8 mouse cellular contexts compared by ENCODE assay signal in genomic region chr19:4302936-4303639, GRCm38 (mm10). TPM values are rescaled to one million over a fixed set of nuclear protein-coding genes. Genes with fewer than 3 reads are reported as not detected.
DNase-seq lines count a peak whose midpoint lies in the region; ATAC-seq and TF ChIP-seq lines count a peak whose summit lies in the region.

No protein-coding gene starts in this region.

- H3K27me3 ChIP-seq in forebrain, embryonic 10.5 days (ENCODE audit: poor library complexity, severe bottlenecking): no peaks in the 10 kb centered on the region
- H3K27me3 ChIP-seq in forebrain, embryonic 11.5 days (ENCODE audit: control insufficient read depth, insufficient read depth, low read length): no peaks in the 10 kb centered on the region
- H3K27me3 ChIP-seq in spleen, adult 2 months (ENCODE audit: control insufficient read depth, insufficient read depth, low read length): no peaks in the 10 kb centered on the region
- no peaks in the 10 kb centered on the region for H3K27me3 ChIP-seq in heart, adult 2 months (ENCODE audit: control insufficient read depth, insufficient read depth, low read length)
- H3K27me3 ChIP-seq in limb, embryonic 12.5 days: no peaks in the 10 kb centered on the region
- H3K27me3 ChIP-seq in stomach, embryonic 15.5 days (replicated peaks): no peaks in the 10 kb centered on the region

- TF ChIP-seq CTCF in spleen, adult 2 months (IDR thresholded peaks at IDR 0.05; ENCODE audit: extremely low read depth, insufficient read depth, insufficient read length, insufficient replicate concordance): no peak
- no peak for TF ChIP-seq CTCF in heart, adult 2 months (IDR thresholded peaks at IDR 0.05)

- DNase-seq in forebrain, embryonic 10.5 days (ENCODE audit: extremely low spot score, low spot score): no peak
- DNase-seq in forebrain, embryonic 11.5 days (ENCODE audit: low spot score): no peak
- DNase-seq in spleen, adult 2 months (ENCODE audit: low read depth in 1 of 2, low spot score in 2 of 2): peak in 1 of 2 experiments; percentile 11
- no peak for DNase-seq in spleen, postnatal 14 days (ENCODE audit: low spot score in 2 of 2)
- DNase-seq in heart, adult 2 months: peak; percentile 59 to 78
- DNase-seq in urinary bladder, postnatal 4 days (ENCODE audit: low spot score in 2 of 2): no peak

- peaks cover 4% of the 10 kb centered on the region for H3K36me3 ChIP-seq in forebrain, embryonic 10.5 days (replicated peaks)
- no peaks in the 10 kb centered on the region for H3K36me3 ChIP-seq in forebrain, embryonic 11.5 days (ENCODE audit: control insufficient read depth, insufficient read depth, low read length)
- peaks cover 4% of the 10 kb centered on the region; the same call in 1 of the 2 replicates for H3K36me3 ChIP-seq in spleen, adult 2 months (ENCODE audit: control insufficient read depth, insufficient read depth, low read length)
- H3K36me3 ChIP-seq in heart, adult 2 months (ENCODE audit: control insufficient read depth, insufficient read depth, low read length): peaks cover 2% of the 10 kb centered on the region; the same call in 1 of the 2 replicates
- H3K36me3 ChIP-seq in limb, embryonic 12.5 days: peaks cover 8% of the 10 kb centered on the region; the same call in 1 of the 2 replicates
- no peaks in the 10 kb centered on the region for H3K36me3 ChIP-seq in stomach, embryonic 15.5 days

- peaks cover 64% of the 10 kb centered on the region for H3K4me1 ChIP-seq in forebrain, embryonic 10.5 days
- H3K4me1 ChIP-seq in forebrain, embryonic 11.5 days (replicated peaks; ENCODE audit: control insufficient read depth, insufficient read depth, low read length): peaks cover 17% of the 10 kb centered on the region
- H3K4me1 ChIP-seq in spleen, adult 2 months (ENCODE audit: control insufficient read depth, insufficient read depth, insufficient read length): peaks cover 46% of the 10 kb centered on the region; the same call in 1 of the 2 replicates
- H3K4me1 ChIP-seq in heart, adult 2 months (ENCODE audit: control insufficient read depth, insufficient read depth, low read length): peaks cover 49% of the 10 kb centered on the region
- H3K4me1 ChIP-seq in limb, embryonic 12.5 days (replicated peaks): peaks cover 63% of the 10 kb centered on the region
- H3K4me1 ChIP-seq in stomach, embryonic 15.5 days: peaks cover 67% of the 10 kb centered on the region

- ATAC-seq in forebrain, embryonic 11.5 days (replicated peaks; ENCODE audit: low FRiP score): no peak
- no peak for ATAC-seq in limb, embryonic 12.5 days (ENCODE audit: insufficient number of reproducible peaks, insufficient read depth, low FRiP score, low TSS enrichment, low read depth)
- no peak for ATAC-seq in stomach, embryonic 15.5 days (ENCODE audit: insufficient read depth, low FRiP score, low read depth)

- TF ChIP-seq EP300 in heart, adult 2 months (IDR thresholded peaks at IDR 0.05; ENCODE audit: insufficient read depth, low read depth, low read length): no peak

- no peak overlapping the region for H3K9ac ChIP-seq in forebrain, embryonic 11.5 days (ENCODE audit: low read length)
- peak overlapping the region; percentile 4 for H3K9ac ChIP-seq in heart, adult 2 months (ENCODE audit: low read depth, low read length)
- H3K9ac ChIP-seq in limb, embryonic 12.5 days (replicated peaks): no peak overlapping the region; the same call in 1 of the 2 replicates
- no peak overlapping the region; the same call in 1 of the 2 replicates for H3K9ac ChIP-seq in stomach, embryonic 15.5 days

- 82% methylated on average over 7 of the region's 7 CpGs for WGBS in forebrain, embryonic 10.5 days
- 76% methylated on average over 7 of the region's 7 CpGs for WGBS in forebrain, embryonic 11.5 days
- 6% methylated on average over 7 of the region's 7 CpGs for WGBS in spleen, adult 2 months
- 24% methylated on average over 7 of the region's 7 CpGs for WGBS in heart, adult 2 months
- 63% methylated on average over 7 of the region's 7 CpGs for WGBS in limb, embryonic 12.5 days
- 59% methylated on average over 7 of the region's 7 CpGs for WGBS in stomach, embryonic 15.5 days

- H3K4me2 ChIP-seq in forebrain, embryonic 11.5 days (ENCODE audit: low read depth, low read length, severe bottlenecking): no peak overlapping the region
- H3K4me2 ChIP-seq in limb, embryonic 12.5 days: peak overlapping the region; percentile 89
- peak overlapping the region; percentile 71 for H3K4me2 ChIP-seq in stomach, embryonic 15.5 days

- peak overlapping the region; percentile 76 for H3K27ac ChIP-seq in forebrain, embryonic 10.5 days
- no peak overlapping the region for H3K27ac ChIP-seq in forebrain, embryonic 11.5 days (ENCODE audit: low read depth, low read length)
- H3K27ac ChIP-seq in spleen, adult 2 months (ENCODE audit: insufficient read depth, low read length): peak overlapping the region; percentile 99
- H3K27ac ChIP-seq in heart, adult 2 months: peak overlapping the region; percentile 66
- peak overlapping the region; percentile 85 for H3K27ac ChIP-seq in limb, embryonic 12.5 days
- H3K27ac ChIP-seq in stomach, embryonic 15.5 days: peak overlapping the region; percentile 86

- peak overlapping the region; percentile 25 for H3K4me3 ChIP-seq in forebrain, embryonic 10.5 days
- H3K4me3 ChIP-seq in forebrain, embryonic 11.5 days (ENCODE audit: low read depth, low read length): no peak overlapping the region
- H3K4me3 ChIP-seq in spleen, adult 2 months (ENCODE audit: extremely low read depth, insufficient read depth, insufficient read length): peak overlapping the region; percentile 43
- H3K4me3 ChIP-seq in heart, adult 2 months: no peak overlapping the region; the same call in 1 of the 2 replicates
- peak overlapping the region; percentile 15; the same call in 1 of the 2 replicates for H3K4me3 ChIP-seq in limb, embryonic 12.5 days (replicated peaks)
- peak overlapping the region; percentile 23; the same call in 1 of the 2 replicates for H3K4me3 ChIP-seq in stomach, embryonic 15.5 days (replicated peaks)

- TF ChIP-seq POLR2A in spleen, adult 2 months (IDR thresholded peaks at IDR 0.05; ENCODE audit: low read depth, low read length): no peak; the same call in 1 of the 2 replicates
- no peak for TF ChIP-seq POLR2A in heart, adult 2 months (IDR thresholded peaks at IDR 0.05; ENCODE audit: insufficient read depth, low read depth, low read length)

- no peaks in the 10 kb centered on the region for H3K9me3 ChIP-seq in forebrain, embryonic 10.5 days
- no peaks in the 10 kb centered on the region for H3K9me3 ChIP-seq in forebrain, embryonic 11.5 days (ENCODE audit: control insufficient read depth, low read length)
- H3K9me3 ChIP-seq in limb, embryonic 12.5 days: no peaks in the 10 kb centered on the region
- no peaks in the 10 kb centered on the region for H3K9me3 ChIP-seq in stomach, embryonic 15.5 days

- H3K79me2 ChIP-seq in heart, adult 2 months (replicated peaks; ENCODE audit: control insufficient read depth, insufficient read depth, low read length): peaks cover 3% of the 10 kb centered on the region

- intact Hi-C loops in heart, adult 2 months (cut with DNase I): no loop called here

RNA-seq across cellular contexts. Expression of gene Grk2, which starts 2.9 kb away (rescaled TPM):
- 13.6 and 15.0 TPM in 2 replicates for polyA plus RNA-seq in forebrain, embryonic 10.5 days (2016; fragmentation: Nextera tagmentation; extraction: Ambion mirVana)
- polyA plus RNA-seq in forebrain, embryonic 11.5 days (2014; fragmentation: Nextera tagmentation; extraction: Ambion mirVana): 18.1 and 19.7 TPM in 2 replicates
- polyA plus RNA-seq in spleen, adult 2 months (2012; rRNA removed): 301 and 394 TPM in 2 replicates
- total RNA-seq in heart, adult 2 months (2021): 10 to 100 TPM; 56.0 to 59.0 TPM
- 53.6 and 61.3 TPM in 2 replicates for polyA plus RNA-seq in heart, adult 2 months (2012; rRNA removed)
- polyA plus RNA-seq in limb, embryonic 12.5 days (2016; fragmentation: Nextera tagmentation; extraction: Ambion mirVana): 15.6 and 16.1 TPM in 2 replicates
- polyA plus RNA-seq in stomach, embryonic 15.5 days (2015; fragmentation: Nextera tagmentation; extraction: Ambion mirVana): 18.5 and 18.7 TPM in 2 replicates

RNA-seq across cellular contexts. Expression of gene Ankrd13d, which starts 20.2 kb away (rescaled TPM):
- polyA plus RNA-seq in forebrain, embryonic 10.5 days (2016; fragmentation: Nextera tagmentation; extraction: Ambion mirVana): 7.9 and 9.2 TPM in 2 replicates
- polyA plus RNA-seq in forebrain, embryonic 11.5 days (2014; fragmentation: Nextera tagmentation; extraction: Ambion mirVana): 9.5 and 12.1 TPM in 2 replicates
- polyA plus RNA-seq in spleen, adult 2 months (2012; rRNA removed): 16.1 and 17.7 TPM in 2 replicates
- total RNA-seq in heart, adult 2 months (2021): under 1 TPM; 0.34 to 0.60 TPM
- 1.4 and 1.5 TPM in 2 replicates for polyA plus RNA-seq in heart, adult 2 months (2012; rRNA removed)
- 12.6 and 12.9 TPM in 2 replicates for polyA plus RNA-seq in limb, embryonic 12.5 days (2016; fragmentation: Nextera tagmentation; extraction: Ambion mirVana)
- polyA plus RNA-seq in stomach, embryonic 15.5 days (2015; fragmentation: Nextera tagmentation; extraction: Ambion mirVana): 9.5 TPM in 2 replicates

RNA-seq across cellular contexts. Expression of gene Ssh3, which starts 34.1 kb away (rescaled TPM):
- 3.1 and 3.6 TPM in 2 replicates for polyA plus RNA-seq in forebrain, embryonic 10.5 days (2016; fragmentation: Nextera tagmentation; extraction: Ambion mirVana)
- 3.3 and 4.2 TPM in 2 replicates for polyA plus RNA-seq in forebrain, embryonic 11.5 days (2014; fragmentation: Nextera tagmentation; extraction: Ambion mirVana)
- 43.3 and 51.1 TPM in 2 replicates for polyA plus RNA-seq in spleen, adult 2 months (2012; rRNA removed)
- 1 to 10 TPM; 6.7 to 7.3 TPM for total RNA-seq in heart, adult 2 months (2021)
- polyA plus RNA-seq in heart, adult 2 months (2012; rRNA removed): 13.7 and 15.9 TPM in 2 replicates
- polyA plus RNA-seq in limb, embryonic 12.5 days (2016; fragmentation: Nextera tagmentation; extraction: Ambion mirVana): 9.1 and 11.6 TPM in 2 replicates
- 27.6 and 32.6 TPM in 2 replicates for polyA plus RNA-seq in stomach, embryonic 15.5 days (2015; fragmentation: Nextera tagmentation; extraction: Ambion mirVana)

Comparison
In these comparisons a context has a peak if more than half of its experiments do, and no peak if none do; other contexts are left out.
1. H3K4me3 ChIP-seq: peak in forebrain, embryonic 10.5 days (single experiment), spleen, adult 2 months (single experiment), limb, embryonic 12.5 days (single experiment) and stomach, embryonic 15.5 days (single experiment); none in forebrain, embryonic 11.5 days (single experiment) and heart, adult 2 months (single experiment).
2. DNase-seq: peak in heart, adult 2 months (2 of 2); none in forebrain, embryonic 10.5 days (single experiment), forebrain, embryonic 11.5 days (single experiment), spleen, postnatal 14 days (0 of 2) and urinary bladder, postnatal 4 days (0 of 2).